Mouse (Mus musculus) stomach, postnatal 0 days (tissue): ENCODE data around the gene Zfp266. TPM values are rescaled to one million over a fixed set of nuclear protein-coding genes. Genes with fewer than 3 reads are reported as not detected.

Experiments
- ATAC-seq: fragments of 200-750 bp; cut with Nextera tagmentation; 2 replicates; pipeline ENCODE4 v1.8.0; 2017; ENCODE audit not compliant: low FRiP score, low TSS enrichment
- DNase-seq: peaks from one replicate; pipeline ENCODE4 v3.0.0-alpha.2; 2016; ENCODE audit warnings: low spot score
- H3K27ac ChIP-seq: fragments of 300-500 bp; sonication (generic); replicated peaks from 2 replicates; pipeline ENCODE4 v1.5.1; 2014; ENCODE audit warnings: mild to moderate bottlenecking, control low read depth
- H3K27me3 ChIP-seq: fragments of 300-500 bp; sonication (generic); 2 replicates; pipeline ENCODE4 v1.6.1; 2014; ENCODE audit warnings: low read length; ENCODE audit not compliant: control insufficient read depth, insufficient read depth
- H3K36me3 ChIP-seq: fragments of 300-500 bp; sonication (generic); 2 replicates; pipeline ENCODE4 v1.6.1; 2014; ENCODE audit warnings: low read length, mixed read lengths; ENCODE audit not compliant: control insufficient read depth, insufficient read depth
- H3K4me1 ChIP-seq: fragments of 300-500 bp; sonication (generic); replicated peaks from 2 replicates; pipeline ENCODE4 v1.6.1; 2014; ENCODE audit warnings: antibody characterized with exemption; ENCODE audit not compliant: control insufficient read depth, insufficient read depth
- H3K4me2 ChIP-seq: fragments of 300-500 bp; sonication (generic); replicated peaks from 2 replicates; pipeline ENCODE4 v1.6.1; 2014; ENCODE audit warnings: low read depth, mild to moderate bottlenecking, control low read depth, moderate library complexity
- H3K4me3 ChIP-seq: fragments of 300-500 bp; sonication (generic); 2 replicates; pipeline ENCODE4 v1.5.1; 2014; ENCODE audit warnings: low read depth, low read length, control low read depth
- H3K9ac ChIP-seq: fragments of 300-500 bp; sonication (generic); 2 replicates; pipeline ENCODE4 v1.6.1; 2014; ENCODE audit warnings: mild to moderate bottlenecking, low read length, control low read depth, mixed read lengths
- H3K9me3 ChIP-seq: fragments of 300-500 bp; sonication (generic); 2 replicates; pipeline ENCODE4 v1.6.1; 2016; ENCODE audit warnings: low read length; ENCODE audit not compliant: control insufficient read depth
- CTCF ChIP-seq: IDR thresholded peaks from 2 replicates; pipeline ENCODE4 v1.5.1; 2016; ENCODE audit warnings: antibody characterized with exemption, low read depth, mild to moderate bottlenecking, moderate library complexity
- EP300 ChIP-seq: optimal IDR thresholded peaks from 2 replicates; pipeline ENCODE3; 2016; ENCODE audit warnings: antibody characterized with exemption
- WGBS: fragments of 180-500 bp; shearing (Covaris S2); extraction: QIAGEN DNeasy Blood & Tissue Kit; methylation state at CpG from one replicate; pipeline ENCODE4 v1.1.7; 2014; 5-methylcytosine and 5-hydroxymethylcytosine counted together
- polyA plus RNA-seq: library from polyadenylated mRNA; unstranded; fragments of >200 nt; fragmentation: Nextera tagmentation; extraction: Ambion mirVana; gene quantifications from 2 replicates; pipeline ENCODE4 v1.2.1, GENCODE M21; 2015

Gene Zfp266
- polyA plus RNA-seq, 1 experiment from 2014 or later = 35.2 TPM

DNA sequence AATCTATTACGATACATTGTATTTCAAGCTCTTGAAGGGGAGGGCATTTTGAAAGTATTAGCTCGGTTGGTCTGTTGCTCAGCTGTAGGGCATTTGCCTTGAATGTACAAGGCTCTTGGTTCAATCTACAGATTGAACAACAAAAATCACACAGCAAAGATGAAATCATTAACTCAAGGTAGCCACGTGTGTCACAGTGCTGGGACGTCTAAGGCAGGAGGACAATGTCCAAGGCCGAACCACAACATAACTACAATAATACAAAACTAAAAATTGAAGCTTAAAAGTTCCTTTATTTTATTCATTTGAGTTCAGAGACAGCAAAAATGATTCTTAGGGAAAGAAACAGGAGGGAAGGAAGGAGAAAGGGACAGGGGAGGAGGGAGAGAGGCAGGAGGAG lies 31.7 kb downstream of the Zfp266 start:
- Histone ChIP-seq H3K9me3 (no peaks in the 10 kb centered on the region), H3K4me2 (no peak overlapping the region), H3K4me1 (no peaks in the 10 kb centered on the region), H3K27me3 (no peaks in the 10 kb centered on the region), H3K4me3 (no peak overlapping the region), H3K9ac (no peak overlapping the region), H3K36me3 (peaks cover 3% of the 10 kb centered on the region; the same call in 1 of the 2 replicates), H3K27ac (no peak overlapping the region)
- DNase-seq = no peak
- no peak for TF ChIP-seq EP300
- no peak for TF ChIP-seq CTCF
- ATAC-seq = no peak
- WGBS = 92% methylated on average over 5 of the region's 5 CpGs

DNA sequence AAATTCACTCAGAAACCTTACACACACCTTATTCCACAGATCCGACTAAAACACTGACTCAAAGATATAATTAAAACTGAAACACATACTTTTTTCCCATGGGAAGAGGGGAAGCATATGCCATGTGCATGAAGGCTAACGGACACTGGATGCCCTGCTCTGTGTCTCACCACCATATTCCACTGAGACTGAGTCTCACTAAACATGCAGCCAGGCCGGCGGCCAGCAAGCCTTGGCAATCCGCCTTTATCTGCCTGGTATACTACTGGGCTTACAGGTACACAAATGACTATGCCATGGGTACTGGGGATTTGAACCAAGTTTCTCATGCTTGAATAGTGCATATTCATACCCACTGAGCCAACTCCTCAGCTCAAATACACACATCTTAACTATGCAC lies 41.8 kb downstream of the Zfp266 start:
- Histone ChIP-seq H3K36me3 (peaks cover 11% of the 10 kb centered on the region), H3K4me1 (no peaks in the 10 kb centered on the region)
- ATAC-seq = no peak

DNA sequence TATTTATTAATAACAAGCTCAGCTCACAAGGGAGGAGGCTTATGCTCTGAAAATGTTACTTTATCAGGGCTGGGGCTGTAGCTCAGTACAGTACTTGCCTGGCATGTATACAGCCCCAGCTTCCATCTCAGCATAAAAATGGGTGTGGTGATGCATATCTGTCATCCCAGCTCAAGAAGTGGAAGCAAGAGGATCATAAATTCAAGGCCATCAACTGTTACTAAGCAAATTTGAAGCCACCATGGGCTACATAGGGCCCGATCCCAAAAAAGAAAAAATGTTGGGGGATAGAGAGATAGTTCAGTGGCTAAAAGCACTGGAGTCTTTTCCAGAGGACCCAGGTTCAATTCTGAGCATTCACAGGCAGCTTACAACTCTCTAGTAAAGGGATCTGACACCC lies 44.6 kb downstream of the Zfp266 start:
- TF ChIP-seq EP300 (no peak), CTCF (no peak)
- Histone ChIP-seq H3K27ac (no peak overlapping the region), H3K27me3 (no peaks in the 10 kb centered on the region), H3K4me1 (no peaks in the 10 kb centered on the region), H3K9me3 (no peaks in the 10 kb centered on the region), H3K9ac (no peak overlapping the region), H3K4me3 (no peak overlapping the region), H3K36me3 (peaks cover 33% of the 10 kb centered on the region), H3K4me2 (no peak overlapping the region)
- WGBS = 96% methylated on average over 1 of the region's 1 CpGs
- no peak for ATAC-seq
- no peak for DNase-seq

More for the DNA sequence above, 41.8 kb downstream of the Zfp266 start:
- WGBS = 95% methylated on average over 5 of the region's 5 CpGs
- Histone ChIP-seq H3K9me3 (no peaks in the 10 kb centered on the region), H3K9ac (no peak overlapping the region), H3K27me3 (no peaks in the 10 kb centered on the region), H3K4me3 (no peak overlapping the region), H3K4me2 (no peak overlapping the region), H3K27ac (no peak overlapping the region)
- DNase-seq = no peak
- no peak for TF ChIP-seq EP300
- TF ChIP-seq CTCF = no peak

DNA sequence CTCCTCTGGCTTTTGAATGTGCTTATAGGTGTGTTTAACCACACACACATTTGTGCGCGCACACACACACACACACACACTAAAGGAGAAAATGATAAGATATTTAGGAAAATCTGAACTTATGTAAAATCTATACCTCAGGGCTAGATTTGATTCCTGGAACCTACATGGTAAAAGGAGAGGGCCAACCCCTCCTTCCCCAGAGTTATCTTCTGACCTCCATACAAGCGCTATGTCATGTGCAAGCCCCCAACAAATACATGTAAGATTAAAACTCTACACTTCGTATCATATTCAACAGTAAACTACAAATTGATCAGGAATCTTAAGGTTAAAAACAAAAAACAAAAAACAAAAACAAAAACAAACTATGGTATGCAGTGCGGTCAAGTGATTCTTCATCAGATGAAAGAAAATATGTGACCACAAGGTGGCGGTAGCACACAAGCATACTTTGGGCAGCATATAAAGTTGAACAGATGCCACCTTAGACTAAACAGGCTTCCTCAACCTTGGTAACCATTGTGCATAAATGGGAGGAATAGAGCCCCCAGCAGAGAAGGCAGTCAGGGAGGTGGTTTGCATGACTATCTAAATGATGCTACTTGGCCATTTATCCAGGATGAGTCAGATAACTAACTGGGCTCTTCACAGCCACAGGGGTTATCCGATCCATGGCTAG lies 54.3 kb downstream of the Zfp266 start:
- TF ChIP-seq CTCF (peak; percentile 92), EP300 (no peak)
- WGBS = 57% methylated on average over 7 of the region's 7 CpGs
- DNase-seq = peak; percentile 53

DNA sequence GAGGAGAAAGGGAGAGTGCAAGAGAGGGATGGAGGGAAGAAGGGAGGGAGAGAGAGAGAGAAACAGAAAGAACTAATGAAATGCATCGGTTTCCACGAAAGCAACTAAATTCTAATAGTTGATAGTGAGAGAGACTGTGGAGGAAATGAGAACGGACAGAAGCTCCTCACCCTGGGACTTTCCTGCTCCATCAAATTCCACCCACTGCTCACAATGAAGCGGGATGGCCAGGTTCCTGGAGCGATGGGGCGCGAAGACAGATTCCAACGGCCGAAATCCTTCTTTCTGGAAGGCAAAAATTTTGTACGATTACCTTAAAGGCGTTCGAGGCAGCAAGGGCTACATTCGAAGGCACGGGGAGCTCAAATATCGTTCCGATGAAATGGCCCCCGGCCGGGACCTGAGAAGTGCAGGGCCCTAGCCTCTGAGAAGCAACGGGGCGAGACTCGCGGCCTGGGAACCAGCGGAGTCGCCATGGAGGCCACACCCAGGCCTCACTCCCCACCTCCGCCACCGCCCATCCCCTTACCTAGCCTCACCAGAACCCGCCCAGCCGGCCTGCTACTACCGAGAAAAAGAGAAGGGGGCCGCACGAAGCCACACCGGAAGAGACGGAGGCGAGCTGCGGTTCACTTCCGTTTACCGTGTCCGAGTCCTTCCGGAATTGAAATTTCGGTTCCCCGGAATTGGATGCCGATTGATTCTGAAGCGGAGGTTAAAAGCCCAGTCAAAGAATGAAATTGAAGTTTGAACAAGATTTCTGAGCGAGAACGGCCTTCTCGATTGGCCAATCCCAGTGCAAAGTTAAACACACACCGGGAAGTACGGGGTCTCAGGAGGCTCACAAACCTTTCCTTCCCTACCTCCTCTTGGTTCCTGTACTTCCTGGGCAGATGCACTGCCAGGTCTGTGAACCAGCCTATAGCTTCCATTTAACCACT lies 61.6 kb downstream of the Zfp266 start, which contains the start of gene Zfp26:
Gene Zfp26 (minus strand): TSS at position 786 of the 941 bp plus-strand sequence.
- Histone ChIP-seq H3K4me2 (peak within 1 kb of the TSS; percentile 56), H3K36me3 (peaks cover 4% of the 10 kb centered on the region), H3K27ac (peak within 1 kb of the TSS; percentile 94), H3K4me3 (peak within 1 kb of the TSS; percentile 83), H3K9me3 (no peaks in the 10 kb centered on the region), H3K9ac (peak within 1 kb of the TSS; percentile 89), H3K4me1 (no peaks in the 10 kb centered on the region), H3K27me3 (no peaks in the 10 kb centered on the region)
- ATAC-seq (peak; percentile 96), DNase-seq (peak; percentile 87)
- WGBS = under 1% methylated on average over 48 of the region's 48 CpGs
- TF ChIP-seq CTCF = no peak
- TF ChIP-seq EP300 = peak; percentile 74

More for the DNA sequence above, 54.3 kb downstream of the Zfp266 start:
- Histone ChIP-seq H3K4me3 (no peak overlapping the region), H3K9ac (no peak overlapping the region), H3K4me1 (no peaks in the 10 kb centered on the region), H3K27ac (no peak overlapping the region), H3K9me3 (0 out of 2 replicates have a peak, but pooled peaks cover 2% of the 10 kb centered on the region), H3K4me2 (no peak overlapping the region), H3K36me3 (peaks cover 23% of the 10 kb centered on the region), H3K27me3 (no peaks in the 10 kb centered on the region)
- peak; percentile 69; the same call in 1 of the 2 replicates for ATAC-seq
